Mouse (Mus musculus) adrenal gland, postnatal 25 days (tissue): ENCODE measurements around the gene Corin. TPM values are rescaled to one million over a fixed set of nuclear protein-coding genes. Genes with fewer than 3 reads are reported as not detected.

Experiments
- DNase-seq: peaks from one replicate; pipeline ENCODE4 v3.0.0; 2021; ENCODE audit warnings: mixed read lengths
- total RNA-seq: library from RNA; stranded (reverse); gene quantifications from 2 replicates; pipeline ENCODE4 v1.2.3, GENCODE M21; 2021

The Corin gene
- total RNA-seq, 1 experiment from 2014 or later: not detected

- peak; percentile 4 for DNase-seq
These were observed 61.3 kb downstream of the Corin start for GRCm38 (mm10) chr5:72443007-72443406.

DNA sequence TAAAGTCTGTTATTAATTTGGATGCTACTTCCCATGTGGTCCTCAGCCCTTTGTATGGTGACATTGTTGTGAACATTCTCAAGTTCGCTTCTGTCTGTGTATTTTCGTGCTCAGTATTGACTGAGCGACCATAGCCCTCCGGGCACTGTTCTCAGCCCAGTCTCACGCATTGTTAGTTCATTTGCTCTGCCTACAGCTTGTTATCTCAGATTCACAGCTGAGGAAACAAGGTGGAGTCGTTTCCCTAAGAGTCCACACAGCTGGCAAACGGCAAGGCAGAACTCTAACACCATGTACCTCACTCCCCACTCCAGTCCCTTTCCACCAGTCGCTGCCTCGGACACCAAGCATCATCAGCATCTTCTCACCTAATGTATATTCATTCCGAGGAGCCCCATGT is 63.1 kb downstream of the Corin start:
- no peak for DNase-seq

- DNase-seq: no peak
These were observed 69.2 kb downstream of the Corin start for GRCm38 (mm10) chr5:72435085-72435484.

DNA sequence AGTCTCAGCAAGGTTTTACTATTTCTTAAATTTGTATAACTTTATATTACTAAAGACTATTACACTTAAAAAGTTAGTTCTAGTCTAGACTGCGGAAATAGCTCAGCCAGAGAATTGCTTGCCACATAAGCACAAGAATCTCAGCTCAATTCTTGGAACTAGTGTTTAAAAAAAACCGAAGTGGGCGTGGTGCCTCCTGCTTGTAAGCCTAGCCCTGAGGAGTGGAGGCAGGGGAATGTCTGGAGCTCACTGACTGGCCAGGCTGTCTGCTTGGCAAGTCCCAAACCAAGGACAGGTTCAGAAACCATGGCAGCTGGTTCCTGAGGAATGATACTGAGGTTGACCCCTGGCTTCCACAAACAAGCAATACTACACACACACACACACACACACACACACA is 72.4 kb downstream of the Corin start:
- DNase-seq: no peak

- DNase-seq: no peak
These were observed 76.7 kb downstream of the Corin start for GRCm38 (mm10) chr5:72427556-72427955.

DNA sequence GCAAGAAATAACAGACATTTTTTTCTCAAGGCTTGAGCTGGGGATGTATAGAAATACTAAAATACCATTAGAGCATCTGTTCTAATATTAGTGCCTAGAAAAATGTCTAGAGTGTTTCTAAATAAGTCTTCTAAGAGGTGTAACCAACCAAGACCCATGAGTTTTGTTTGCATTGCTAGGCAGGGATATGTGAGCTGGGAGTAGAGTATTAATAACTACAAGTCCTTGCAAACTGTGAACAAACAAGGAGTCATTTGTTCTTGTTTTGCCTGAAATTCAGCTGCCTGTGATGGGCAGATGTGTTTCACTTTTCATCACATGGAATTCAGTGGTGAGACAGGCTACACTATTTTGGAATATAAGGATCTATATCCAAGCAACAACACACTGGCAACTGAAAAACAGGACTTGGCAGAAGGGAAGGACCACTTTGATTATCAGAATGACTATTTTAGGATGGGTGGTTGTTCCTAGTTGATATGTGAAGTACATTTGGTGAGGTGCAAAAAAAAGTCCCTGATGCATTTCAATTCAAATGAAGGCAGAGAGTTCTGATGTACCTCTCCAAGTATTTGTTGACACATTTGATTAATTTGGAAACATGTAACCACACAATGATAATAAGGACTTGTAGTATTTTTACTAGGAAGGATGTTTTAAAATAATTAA is 78.8 kb downstream of the Corin start:
- no peak for DNase-seq

GRCm38 (mm10) chr5:72411874-72412329 is 92.4 kb downstream of the Corin start:
- no peak for DNase-seq

DNA sequence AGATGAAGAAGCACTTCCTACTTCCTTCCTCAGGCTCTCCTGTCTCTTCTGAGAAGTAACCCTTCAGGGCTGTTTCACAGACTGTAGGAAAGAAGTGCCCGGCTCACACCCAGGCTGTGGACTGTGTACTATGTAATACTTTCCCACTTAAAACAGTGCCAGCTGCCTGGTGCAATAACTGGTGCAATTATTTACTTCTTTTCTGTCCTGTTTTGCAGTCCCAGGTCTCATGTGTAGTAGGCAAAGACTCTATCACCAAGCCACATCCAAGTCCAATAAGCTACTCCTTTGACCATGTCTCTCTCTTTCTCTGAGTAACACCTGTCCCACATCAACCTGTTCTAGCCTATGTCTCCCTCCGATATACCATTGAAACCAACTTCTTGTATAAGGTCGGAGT is 93.4 kb downstream of the Corin start:
- no peak for DNase-seq

GRCm38 (mm10) chr5:72403376-72403775 is 100.9 kb downstream of the Corin start:
- no peak for DNase-seq

DNA sequence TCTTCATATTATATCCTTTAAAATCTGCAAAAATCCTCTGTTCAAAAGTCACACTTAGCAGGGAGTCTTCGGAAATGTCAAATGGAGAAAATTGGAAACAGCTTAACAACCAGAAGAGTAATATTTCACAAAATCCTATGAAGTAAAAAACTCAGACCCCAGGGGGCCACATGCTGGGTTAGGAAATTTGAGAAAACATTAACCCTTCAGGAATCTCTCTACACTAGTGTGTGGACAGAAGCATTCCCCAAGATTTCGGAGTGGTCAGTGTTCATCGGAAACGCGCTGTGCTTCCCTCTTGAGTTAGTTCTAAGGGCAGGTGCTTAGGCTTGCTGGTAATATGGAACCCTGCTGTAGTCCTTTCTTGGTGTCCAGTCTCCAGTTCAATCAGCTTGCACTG is 101.4 kb downstream of the Corin start:
- DNase-seq: no peak

DNA sequence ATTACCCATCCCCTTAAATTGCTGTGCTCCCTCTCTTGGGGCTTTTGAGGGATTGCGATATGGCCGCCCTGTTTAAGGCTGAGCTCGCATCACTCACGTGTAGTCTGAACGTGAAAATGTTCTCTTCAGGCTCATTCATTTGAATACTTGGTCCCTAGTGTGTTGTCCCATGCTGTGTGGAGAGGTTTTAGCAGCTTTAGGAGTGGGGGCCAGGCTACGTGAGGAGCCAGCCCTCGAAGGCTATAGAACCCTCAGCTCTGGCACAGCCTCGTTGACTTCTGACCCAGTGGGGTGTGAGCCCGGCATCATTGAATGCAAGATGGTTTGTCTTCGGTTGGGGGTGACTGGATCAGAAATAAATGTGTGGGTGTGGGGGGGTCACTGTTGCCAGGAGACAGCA is 102.5 kb downstream of the Corin start:
- no peak for DNase-seq

GRCm38 (mm10) chr5:72401251-72401650 is 103.0 kb downstream of the Corin start:
- DNase-seq: no peak

DNA sequence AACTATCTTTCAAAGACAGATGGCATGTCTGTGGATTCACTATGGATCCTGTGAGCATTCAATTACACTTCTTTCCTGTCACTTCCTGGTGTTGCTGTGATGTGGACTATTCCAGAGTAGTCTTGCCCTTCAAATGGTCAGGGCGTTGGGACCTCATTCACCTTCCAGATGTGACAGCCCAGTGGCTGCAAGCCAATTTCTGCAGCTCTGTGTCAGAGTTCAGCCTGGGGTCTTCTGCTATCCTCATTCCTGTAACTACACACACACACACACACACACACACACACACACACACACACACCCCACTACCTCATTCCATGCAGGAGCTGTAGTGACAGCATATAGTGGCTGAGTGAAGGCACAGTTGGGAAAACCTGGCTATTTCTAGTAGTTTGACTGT is 122.1 kb downstream of the Corin start:
- no peak for DNase-seq

- DNase-seq: no peak
These were observed 123.7 kb downstream of the Corin start for GRCm38 (mm10) chr5:72380616-72381015.

GRCm38 (mm10) chr5:72368004-72368403 is 136.3 kb downstream of the Corin start:
- no peak for DNase-seq

- DNase-seq: no peak
These were observed 138.5 kb downstream of the Corin start for GRCm38 (mm10) chr5:72365801-72366200.

DNA sequence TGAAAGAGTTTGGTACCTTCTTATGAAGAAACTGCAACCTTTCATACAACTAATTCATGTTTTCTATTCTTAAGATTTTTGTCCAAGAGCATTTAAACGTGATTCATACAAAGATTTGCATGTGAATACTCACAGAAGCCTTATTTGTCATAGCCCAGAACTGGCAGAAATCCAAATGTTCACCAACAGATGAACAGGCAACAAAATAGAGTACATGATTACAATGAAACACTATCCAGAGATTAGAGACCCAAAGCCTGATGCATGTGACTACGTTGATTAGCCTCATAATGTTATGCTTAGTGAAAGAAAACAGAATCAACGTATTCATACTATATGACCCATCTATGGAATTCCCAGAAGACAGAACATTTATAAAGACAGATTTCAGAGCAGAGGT is 140.4 kb downstream of the Corin start:
- no peak for DNase-seq

DNA sequence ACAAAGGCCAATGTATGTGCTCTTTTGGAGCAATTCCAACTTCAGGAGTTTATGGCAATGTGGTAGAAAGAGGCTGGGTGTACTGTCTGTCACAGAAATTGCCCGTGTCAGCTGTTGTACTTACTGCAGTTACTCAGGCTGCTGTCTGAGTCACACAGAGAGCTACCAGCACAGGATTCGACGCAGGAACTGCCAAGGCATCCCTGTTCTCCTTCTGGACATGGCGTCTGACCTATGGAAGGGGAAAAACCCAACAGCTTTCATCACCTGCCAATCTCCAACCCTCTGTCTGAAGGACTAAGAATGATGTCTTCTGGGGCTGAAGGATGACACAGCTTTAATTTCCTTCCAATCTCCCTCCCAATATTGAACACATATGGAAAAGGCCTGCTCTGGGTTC is 150.5 kb downstream of the Corin start:
- DNase-seq: no peak

DNA sequence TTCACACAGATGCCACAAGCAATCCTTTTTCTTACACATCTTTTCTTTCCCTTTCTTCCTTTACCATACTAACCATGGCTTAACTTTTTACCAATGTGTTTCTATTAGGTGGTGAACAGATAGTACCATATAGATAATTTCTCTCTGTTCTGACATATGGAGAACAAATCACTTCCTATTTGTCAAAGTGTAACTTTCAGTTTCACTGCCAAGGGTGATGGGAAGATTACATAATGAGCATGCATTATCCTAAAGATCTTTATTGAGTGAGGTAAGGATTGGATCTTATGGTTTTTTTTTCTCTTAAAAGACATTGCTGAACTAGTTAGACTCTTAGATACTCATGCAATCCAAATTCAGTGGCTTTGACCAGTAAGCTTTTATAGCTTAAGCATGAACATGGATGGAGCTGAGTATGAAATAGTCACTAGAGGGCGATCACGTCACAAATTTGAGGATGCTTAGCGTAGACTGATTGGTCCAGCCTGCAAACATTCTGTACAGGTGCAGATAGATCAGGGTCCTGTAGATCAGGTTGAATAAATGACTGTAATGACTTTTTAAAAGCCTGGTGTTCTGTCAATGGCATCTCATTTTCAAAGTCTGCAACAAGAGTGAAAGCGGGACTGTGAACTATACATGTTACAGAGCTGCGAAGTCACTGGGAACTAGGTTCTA is 154.1 kb downstream of the Corin start:
- peak; percentile 2 for DNase-seq

- no peak for DNase-seq
These were observed 155.7 kb downstream of the Corin start for GRCm38 (mm10) chr5:72348591-72348990.

DNA sequence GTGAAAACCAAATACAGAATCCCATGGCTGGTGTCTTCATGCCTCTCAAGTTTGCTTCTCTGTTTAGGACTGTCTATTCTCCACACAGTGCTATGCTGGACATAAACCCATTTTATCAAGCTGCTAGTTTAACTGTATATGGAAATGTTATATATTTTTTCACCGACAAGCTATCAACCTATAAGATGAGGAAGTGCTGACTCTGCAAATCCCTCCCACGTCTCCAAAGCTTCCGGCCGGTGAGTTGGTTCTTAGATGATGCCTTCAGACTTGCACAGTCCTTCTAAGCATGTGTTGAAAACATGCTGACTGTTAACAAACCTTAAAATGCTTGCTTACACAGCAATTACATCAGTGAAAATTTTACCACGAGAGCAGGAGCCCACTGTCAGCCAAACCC is 168.4 kb downstream of the Corin start:
- DNase-seq: no peak

GRCm38 (mm10) chr5:72332901-72333300 is 171.4 kb downstream of the Corin start:
- DNase-seq: no peak

GRCm38 (mm10) chr5:72331217-72331616 is 173.1 kb downstream of the Corin start:
- no peak for DNase-seq

GRCm38 (mm10) chr5:72330648-72331047 is 173.6 kb downstream of the Corin start:
- no peak for DNase-seq
